Mouse (Mus musculus): ENCODE results near the gene Tmppe. TPM values are rescaled to one million over a fixed set of nuclear protein-coding genes. Genes with fewer than 3 reads are reported as not detected.

The Tmppe gene
- total and polyA plus RNA-seq, 2 experiments from 2014 or later, result 6.4 to 7.4 TPM

GRCm38 (mm10) chr9:114400588-114400948, 337 bp upstream of the Tmppe start:
- H3K27me3 ChIP-seq (ENCODE audit: insufficient read depth, low read length), result no peaks in the 10 kb centered on the region
- WGBS, result 14% methylated on average over 5 of the region's 5 CpGs
- H3K4me1 ChIP-seq (ENCODE audit: insufficient read depth, low read length), result no peaks in the 10 kb centered on the region; the same call in 1 of the 2 replicates
- peaks cover 10% of the 10 kb centered on the region for H3K36me3 ChIP-seq (ENCODE audit: insufficient read depth, low read length)
- TF ChIP-seq CTCF (IDR thresholded peaks at IDR 0.05), result no peak
- no peaks in the 10 kb centered on the region for H3K9me3 ChIP-seq (ENCODE audit: low read length)
- peak overlapping the region; percentile 86 for H3K4me3 ChIP-seq (ENCODE audit: low read depth, low read length)
- peak overlapping the region; percentile 91 for H3K27ac ChIP-seq (ENCODE audit: low read depth, low read length)
- peak; percentile 9 for DNase-seq (ENCODE audit: low spot score)
- no peak for ATAC-seq (ENCODE audit: low FRiP score)
- peak overlapping the region; percentile 67 for H3K4me2 ChIP-seq (ENCODE audit: low read depth, low read length, poor library complexity, severe bottlenecking)
- H3K9ac ChIP-seq (replicated peaks; ENCODE audit: low read length, poor library complexity, severe bottlenecking), result peak overlapping the region; percentile 80

GRCm38 (mm10) chr9:114401685-114402080, 778 bp downstream of the Tmppe start:
- DNase-seq (ENCODE audit: low spot score), result peak; percentile 66
- H3K27ac ChIP-seq (ENCODE audit: low read depth, low read length), result peak overlapping the region; percentile 91
- H3K27me3 ChIP-seq (ENCODE audit: insufficient read depth, low read length), result no peaks in the 10 kb centered on the region
- H3K4me2 ChIP-seq (ENCODE audit: low read depth, low read length, poor library complexity, severe bottlenecking), result peak overlapping the region; percentile 67
- peaks cover 18% of the 10 kb centered on the region for H3K36me3 ChIP-seq (ENCODE audit: insufficient read depth, low read length)
- no peaks in the 10 kb centered on the region; the same call in 1 of the 2 replicates for H3K4me1 ChIP-seq (ENCODE audit: insufficient read depth, low read length)
- ATAC-seq (ENCODE audit: low FRiP score), result peak; percentile 32; the same call in 1 of the 2 replicates
- H3K9ac ChIP-seq (replicated peaks; ENCODE audit: low read length, poor library complexity, severe bottlenecking), result peak overlapping the region; percentile 80
- TF ChIP-seq CTCF (IDR thresholded peaks at IDR 0.05), result peak; percentile 68
- WGBS, result 5% methylated on average over 16 of the region's 16 CpGs
- H3K9me3 ChIP-seq (ENCODE audit: low read length), result no peaks in the 10 kb centered on the region
- peak overlapping the region; percentile 86 for H3K4me3 ChIP-seq (ENCODE audit: low read depth, low read length)

- Histone ChIP-seq H3K9me3 (ENCODE audit: low read length) (no peaks in the 10 kb centered on the region), H3K36me3 (ENCODE audit: insufficient read depth, low read length) (peaks cover 33% of the 10 kb centered on the region), H3K9ac (replicated peaks; ENCODE audit: low read length, poor library complexity, severe bottlenecking) (no peak overlapping the region), H3K27me3 (ENCODE audit: insufficient read depth, low read length) (no peaks in the 10 kb centered on the region), H3K27ac (ENCODE audit: low read depth, low read length) (no peak overlapping the region), H3K4me1 (ENCODE audit: insufficient read depth, low read length) (no peaks in the 10 kb centered on the region), H3K4me2 (ENCODE audit: low read depth, low read length, poor library complexity, severe bottlenecking) (no peak overlapping the region), H3K4me3 (ENCODE audit: low read depth, low read length) (no peak overlapping the region)
- 83% methylated on average over 2 of the region's 2 CpGs for WGBS
- peak; percentile 46 for DNase-seq (ENCODE audit: low spot score)
- ATAC-seq (ENCODE audit: low FRiP score), result no peak
- no peak for TF ChIP-seq CTCF (IDR thresholded peaks at IDR 0.05)
These were observed 6.8 kb downstream of the Tmppe start for GRCm38 (mm10) chr9:114407676-114408075.

GRCm38 (mm10) chr9:114410313-114410862, 9.5 kb downstream of the Tmppe start:
- Histone ChIP-seq H3K4me3 (ENCODE audit: low read depth, low read length) (no peak overlapping the region), H3K36me3 (ENCODE audit: insufficient read depth, low read length) (peaks cover 25% of the 10 kb centered on the region), H3K9me3 (ENCODE audit: low read length) (no peaks in the 10 kb centered on the region), H3K9ac (replicated peaks; ENCODE audit: low read length, poor library complexity, severe bottlenecking) (no peak overlapping the region), H3K27ac (ENCODE audit: low read depth, low read length) (no peak overlapping the region), H3K27me3 (ENCODE audit: insufficient read depth, low read length) (no peaks in the 10 kb centered on the region), H3K4me1 (ENCODE audit: insufficient read depth, low read length) (no peaks in the 10 kb centered on the region), H3K4me2 (ENCODE audit: low read depth, low read length, poor library complexity, severe bottlenecking) (no peak overlapping the region)
- no peak for TF ChIP-seq CTCF (IDR thresholded peaks at IDR 0.05)
- 96% methylated on average over 11 of the region's 11 CpGs for WGBS
- no peak for ATAC-seq (ENCODE audit: low FRiP score)
- DNase-seq (ENCODE audit: low spot score), result no peak

GRCm38 (mm10) chr9:114411295-114411694, 10.4 kb downstream of the Tmppe start:
- no peaks in the 10 kb centered on the region for H3K4me1 ChIP-seq (ENCODE audit: insufficient read depth, low read length)
- H3K27ac ChIP-seq (ENCODE audit: low read depth, low read length), result no peak overlapping the region
- H3K4me2 ChIP-seq (ENCODE audit: low read depth, low read length, poor library complexity, severe bottlenecking), result no peak overlapping the region
- DNase-seq (ENCODE audit: low spot score), result no peak
- no peaks in the 10 kb centered on the region for H3K9me3 ChIP-seq (ENCODE audit: low read length)
- no peak overlapping the region for H3K4me3 ChIP-seq (ENCODE audit: low read depth, low read length)
- H3K9ac ChIP-seq (replicated peaks; ENCODE audit: low read length, poor library complexity, severe bottlenecking), result no peak overlapping the region
- no peaks in the 10 kb centered on the region for H3K27me3 ChIP-seq (ENCODE audit: insufficient read depth, low read length)
- 98% methylated on average over 5 of the region's 5 CpGs for WGBS
- no peak for TF ChIP-seq CTCF (IDR thresholded peaks at IDR 0.05)
- no peak for ATAC-seq (ENCODE audit: low FRiP score)
- peaks cover 15% of the 10 kb centered on the region for H3K36me3 ChIP-seq (ENCODE audit: insufficient read depth, low read length)

GRCm38 (mm10) chr9:114412406-114412805, 11.5 kb downstream of the Tmppe start:
- ATAC-seq (ENCODE audit: low FRiP score) (no peak), DNase-seq (ENCODE audit: low spot score) (no peak)
- TF ChIP-seq CTCF (IDR thresholded peaks at IDR 0.05), result no peak
- Histone ChIP-seq H3K4me2 (ENCODE audit: low read depth, low read length, poor library complexity, severe bottlenecking) (no peak overlapping the region), H3K36me3 (ENCODE audit: insufficient read depth, low read length) (peaks cover 15% of the 10 kb centered on the region), H3K27me3 (ENCODE audit: insufficient read depth, low read length) (no peaks in the 10 kb centered on the region), H3K4me1 (ENCODE audit: insufficient read depth, low read length) (no peaks in the 10 kb centered on the region), H3K9ac (replicated peaks; ENCODE audit: low read length, poor library complexity, severe bottlenecking) (no peak overlapping the region), H3K4me3 (ENCODE audit: low read depth, low read length) (no peak overlapping the region), H3K9me3 (ENCODE audit: low read length) (no peaks in the 10 kb centered on the region), H3K27ac (ENCODE audit: low read depth, low read length) (no peak overlapping the region)
- WGBS, result 90% methylated on average over 9 of the region's 9 CpGs
